Mouse (Mus musculus): ENCODE measurements at regions not wholly inside any gene's neighbourhood (a gene's known extent, or its start where the extent isn't known, plus 50 kb on each side); places are given as distances from the start of the nearest gene placed in this dataset.

DNA sequence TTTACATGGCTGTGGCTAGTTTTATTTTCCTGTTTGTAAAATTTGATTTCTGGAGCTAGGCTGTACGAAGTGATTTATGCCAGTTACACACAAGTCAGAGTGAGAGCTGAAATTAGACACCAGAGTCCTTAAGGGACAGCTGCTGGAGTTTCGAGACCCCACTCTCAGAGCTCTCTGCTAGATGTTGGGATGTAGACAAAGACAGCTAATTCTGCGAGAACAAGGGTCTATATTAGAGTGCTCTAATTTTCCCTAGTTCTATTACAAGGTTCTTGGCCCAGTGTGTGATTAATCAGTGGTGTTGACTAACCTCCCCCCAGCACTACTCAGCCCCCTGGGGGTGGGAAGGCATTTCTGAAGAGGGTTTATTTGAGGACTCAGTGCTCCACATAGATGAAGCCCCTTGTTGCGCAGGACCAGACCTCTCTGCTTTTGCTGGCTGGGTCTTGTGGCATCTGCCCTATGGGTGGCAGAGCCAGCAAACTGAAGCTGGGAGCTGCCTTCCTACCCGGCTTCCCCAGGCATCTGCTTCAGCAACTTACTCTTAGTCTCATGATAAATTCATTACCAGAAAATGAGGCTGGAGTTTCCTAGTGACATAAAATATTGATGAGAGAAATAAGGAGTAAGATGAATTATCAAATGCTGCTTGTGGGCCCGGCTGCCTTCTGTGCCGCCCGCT is 171.9 kb downstream of the Spata19 start:
- TF ChIP-seq CTCF (IDR thresholded peaks at IDR 0.05; ENCODE audit: low read depth, low read length) (no peak), EP300 (IDR thresholded peaks at IDR 0.05; ENCODE audit: insufficient read depth, low read depth, low read length) (no peak), POLR2A (IDR thresholded peaks at IDR 0.05; ENCODE audit: insufficient read depth, low read length) (no peak)
- Histone ChIP-seq H3K9me3 (replicated peaks; ENCODE audit: control insufficient read depth, insufficient read depth, low read length, poor library complexity, severe bottlenecking) (no peaks in the 10 kb centered on the region), H3K36me3 (ENCODE audit: control insufficient read depth, insufficient read depth, low read length, poor library complexity, severe bottlenecking) (no peaks in the 10 kb centered on the region), H3K9ac (ENCODE audit: low read depth, poor library complexity, severe bottlenecking) (no peak overlapping the region), H3K27ac (ENCODE audit: insufficient read depth, low read length) (no peak overlapping the region), H3K4me1 (ENCODE audit: control insufficient read depth, insufficient read depth, low read length) (no peaks in the 10 kb centered on the region), H3K4me3 (ENCODE audit: low read depth, low read length) (no peak overlapping the region), H3K27me3 (ENCODE audit: control insufficient read depth, insufficient read depth, low read length, poor library complexity, severe bottlenecking) (no peaks in the 10 kb centered on the region; the same call in 1 of the 2 replicates)

DNA sequence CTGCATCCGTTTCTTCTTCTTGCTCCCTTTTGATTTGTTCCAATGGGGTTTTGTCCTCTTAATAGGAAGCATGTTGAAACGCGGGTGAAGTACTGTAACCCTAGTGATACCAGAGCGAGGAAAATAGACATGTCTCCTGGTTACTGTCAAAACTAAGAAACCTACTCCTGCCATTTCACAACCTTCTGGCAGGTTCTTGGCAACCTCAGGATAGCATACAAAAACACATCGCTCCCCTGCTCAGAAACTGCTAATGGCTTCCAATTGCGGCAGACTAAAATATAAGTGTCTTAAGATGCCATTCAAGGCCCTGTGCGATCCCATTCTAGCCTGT is 172.4 kb downstream of the Spata19 start:
- TF ChIP-seq EP300 (IDR thresholded peaks at IDR 0.05; ENCODE audit: insufficient read depth, low read depth, low read length) (no peak), CTCF (IDR thresholded peaks at IDR 0.05; ENCODE audit: low read depth, low read length) (no peak), POLR2A (IDR thresholded peaks at IDR 0.05; ENCODE audit: insufficient read depth, low read length) (no peak)
- H3K4me3 ChIP-seq (ENCODE audit: low read depth, low read length): no peak overlapping the region
- no peaks in the 10 kb centered on the region for H3K4me1 ChIP-seq (ENCODE audit: control insufficient read depth, insufficient read depth, low read length)
- no peaks in the 10 kb centered on the region for H3K36me3 ChIP-seq (ENCODE audit: control insufficient read depth, insufficient read depth, low read length, poor library complexity, severe bottlenecking)
- H3K27me3 ChIP-seq (ENCODE audit: control insufficient read depth, insufficient read depth, low read length, poor library complexity, severe bottlenecking): no peaks in the 10 kb centered on the region; the same call in 1 of the 2 replicates
- no peaks in the 10 kb centered on the region for H3K9me3 ChIP-seq (replicated peaks; ENCODE audit: control insufficient read depth, insufficient read depth, low read length, poor library complexity, severe bottlenecking)
- H3K9ac ChIP-seq (ENCODE audit: low read depth, poor library complexity, severe bottlenecking): no peak overlapping the region
- no peak overlapping the region for H3K27ac ChIP-seq (ENCODE audit: insufficient read depth, low read length)

DNA sequence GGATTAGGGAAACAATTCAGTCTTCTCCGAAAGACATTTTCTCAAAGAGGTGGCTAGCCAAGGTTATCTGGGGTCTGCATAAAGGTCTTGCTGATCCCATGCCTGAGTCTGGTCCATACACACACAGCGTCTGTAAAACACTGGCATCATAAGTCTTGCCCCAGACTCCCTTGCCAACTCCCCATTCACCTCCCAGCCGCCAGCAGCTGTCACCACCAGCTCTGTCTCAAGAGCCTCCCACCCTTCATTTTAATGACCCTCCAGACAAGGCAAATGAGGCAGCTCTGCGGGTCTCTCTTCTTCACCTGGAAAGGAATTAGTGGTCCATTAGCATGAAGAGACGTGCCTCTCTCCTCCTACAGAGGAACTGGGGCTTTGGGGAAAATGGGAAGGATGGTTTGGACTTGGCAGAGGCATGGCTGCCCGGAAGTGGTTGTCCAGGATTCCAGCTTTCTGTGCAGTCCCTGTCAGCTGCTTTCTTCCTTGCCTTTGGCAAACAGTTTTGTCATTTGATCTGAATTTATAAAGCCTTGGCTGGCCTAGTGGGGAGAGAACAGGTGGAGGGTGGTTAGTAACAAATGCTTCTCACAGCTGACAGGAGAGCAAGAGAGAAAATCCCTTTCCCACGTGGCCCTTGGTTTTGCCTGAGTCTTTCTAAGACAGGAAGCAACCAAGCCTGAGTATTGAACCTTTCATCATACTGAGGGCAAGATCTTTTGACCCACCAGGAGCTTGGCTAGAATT is 173.3 kb upstream of the Opcml start:
- no peak overlapping the region for H3K9ac ChIP-seq (ENCODE audit: low read depth, poor library complexity, severe bottlenecking)
- no peaks in the 10 kb centered on the region for H3K4me1 ChIP-seq (ENCODE audit: control insufficient read depth, insufficient read depth, low read length)
- no peak for TF ChIP-seq CTCF (IDR thresholded peaks at IDR 0.05; ENCODE audit: low read depth, low read length)
- no peak for TF ChIP-seq EP300 (IDR thresholded peaks at IDR 0.05; ENCODE audit: insufficient read depth, low read depth, low read length)
- TF ChIP-seq POLR2A (IDR thresholded peaks at IDR 0.05; ENCODE audit: insufficient read depth, low read length): no peak
- H3K4me3 ChIP-seq (ENCODE audit: low read depth, low read length): no peak overlapping the region
- no peak overlapping the region for H3K27ac ChIP-seq (ENCODE audit: insufficient read depth, low read length)
- no peaks in the 10 kb centered on the region for H3K9me3 ChIP-seq (replicated peaks; ENCODE audit: control insufficient read depth, insufficient read depth, low read length, poor library complexity, severe bottlenecking)
- H3K27me3 ChIP-seq (ENCODE audit: control insufficient read depth, insufficient read depth, low read length, poor library complexity, severe bottlenecking): no peaks in the 10 kb centered on the region
- H3K36me3 ChIP-seq (ENCODE audit: control insufficient read depth, insufficient read depth, low read length, poor library complexity, severe bottlenecking): no peaks in the 10 kb centered on the region

DNA sequence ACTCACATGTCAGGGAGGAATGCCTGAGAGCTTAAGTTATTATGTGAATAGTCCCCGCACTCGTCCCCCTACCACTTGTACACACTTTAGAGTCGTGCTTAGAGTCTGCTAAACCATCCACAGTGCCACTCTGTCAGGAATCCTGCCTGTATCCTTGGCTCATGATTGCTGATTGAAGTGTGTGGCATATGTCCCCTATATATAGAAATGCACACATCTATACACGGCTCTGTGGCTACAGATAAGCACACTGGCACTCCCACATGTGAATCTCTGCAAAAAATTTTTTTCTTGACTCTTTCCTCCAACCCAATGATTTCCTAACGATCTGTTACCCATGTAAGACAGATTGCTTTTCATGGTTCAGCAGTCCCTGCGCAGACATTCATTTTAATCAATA is 155.7 kb upstream of the Opcml start:
- Histone ChIP-seq H3K27me3 (ENCODE audit: control insufficient read depth, insufficient read depth, low read length, poor library complexity, severe bottlenecking) (no peaks in the 10 kb centered on the region), H3K9ac (ENCODE audit: low read depth, poor library complexity, severe bottlenecking) (no peak overlapping the region), H3K4me3 (ENCODE audit: low read depth, low read length) (no peak overlapping the region), H3K36me3 (ENCODE audit: control insufficient read depth, insufficient read depth, low read length, poor library complexity, severe bottlenecking) (no peaks in the 10 kb centered on the region), H3K9me3 (replicated peaks; ENCODE audit: control insufficient read depth, insufficient read depth, low read length, poor library complexity, severe bottlenecking) (no peaks in the 10 kb centered on the region), H3K27ac (ENCODE audit: insufficient read depth, low read length) (no peak overlapping the region), H3K4me1 (ENCODE audit: control insufficient read depth, insufficient read depth, low read length) (no peaks in the 10 kb centered on the region)
- TF ChIP-seq CTCF (IDR thresholded peaks at IDR 0.05; ENCODE audit: low read depth, low read length) (no peak), POLR2A (IDR thresholded peaks at IDR 0.05; ENCODE audit: insufficient read depth, low read length) (no peak), EP300 (IDR thresholded peaks at IDR 0.05; ENCODE audit: insufficient read depth, low read depth, low read length) (no peak)

DNA sequence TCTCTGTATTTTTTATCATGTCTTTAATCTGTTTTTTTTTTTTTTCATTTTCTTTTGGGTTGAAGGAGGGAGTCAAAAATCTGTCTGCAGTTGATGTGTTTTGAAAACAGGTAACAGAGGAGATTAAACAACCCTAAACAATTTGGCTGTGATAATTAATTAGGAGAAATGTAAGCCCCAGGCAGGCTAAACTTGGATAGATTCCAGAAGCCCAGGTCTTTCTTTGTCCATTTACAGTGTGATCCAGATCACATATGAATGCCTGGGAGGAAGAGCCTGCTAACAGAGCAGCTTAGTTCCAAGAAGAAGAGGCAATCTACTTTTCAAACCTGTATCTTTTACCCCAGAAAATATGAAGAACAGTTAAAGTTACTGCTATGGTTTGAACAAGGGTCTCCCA is 150.0 kb upstream of the Opcml start:
- H3K9me3 ChIP-seq (replicated peaks; ENCODE audit: control insufficient read depth, insufficient read depth, low read length, poor library complexity, severe bottlenecking): no peaks in the 10 kb centered on the region
- no peak overlapping the region for H3K4me3 ChIP-seq (ENCODE audit: low read depth, low read length)
- H3K27ac ChIP-seq (ENCODE audit: insufficient read depth, low read length): no peak overlapping the region
- H3K27me3 ChIP-seq (ENCODE audit: control insufficient read depth, insufficient read depth, low read length, poor library complexity, severe bottlenecking): no peaks in the 10 kb centered on the region
- TF ChIP-seq CTCF (IDR thresholded peaks at IDR 0.05; ENCODE audit: low read depth, low read length) (no peak), POLR2A (IDR thresholded peaks at IDR 0.05; ENCODE audit: insufficient read depth, low read length) (no peak), EP300 (IDR thresholded peaks at IDR 0.05; ENCODE audit: insufficient read depth, low read depth, low read length) (no peak)
- H3K9ac ChIP-seq (ENCODE audit: low read depth, poor library complexity, severe bottlenecking): no peak overlapping the region
- no peaks in the 10 kb centered on the region for H3K36me3 ChIP-seq (ENCODE audit: control insufficient read depth, insufficient read depth, low read length, poor library complexity, severe bottlenecking)
- H3K4me1 ChIP-seq (ENCODE audit: control insufficient read depth, insufficient read depth, low read length): no peaks in the 10 kb centered on the region

DNA sequence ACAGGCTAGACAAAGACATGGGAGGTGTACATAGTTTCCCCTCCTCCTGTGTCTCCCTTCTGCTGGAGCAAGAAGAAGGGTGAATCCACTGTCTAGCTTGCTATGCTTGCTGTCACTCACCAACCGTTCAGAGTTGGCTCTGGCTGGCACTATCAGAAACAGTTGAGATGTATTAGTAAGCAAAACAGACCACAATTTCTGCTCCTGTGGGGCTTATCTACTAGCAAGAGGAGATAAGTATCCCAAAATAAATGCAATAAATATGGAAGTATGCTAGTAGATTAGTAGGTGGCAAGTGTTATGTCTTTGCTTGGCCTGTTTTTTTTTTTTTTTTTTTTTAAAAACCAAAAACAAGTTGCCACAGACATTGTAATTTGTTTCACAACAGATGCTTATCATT is 147.3 kb upstream of the Opcml start:
- Histone ChIP-seq H3K36me3 (ENCODE audit: control insufficient read depth, insufficient read depth, low read length, poor library complexity, severe bottlenecking) (no peaks in the 10 kb centered on the region), H3K4me1 (ENCODE audit: control insufficient read depth, insufficient read depth, low read length) (no peaks in the 10 kb centered on the region), H3K9me3 (replicated peaks; ENCODE audit: control insufficient read depth, insufficient read depth, low read length, poor library complexity, severe bottlenecking) (no peaks in the 10 kb centered on the region), H3K9ac (ENCODE audit: low read depth, poor library complexity, severe bottlenecking) (no peak overlapping the region), H3K4me3 (ENCODE audit: low read depth, low read length) (no peak overlapping the region), H3K27ac (ENCODE audit: insufficient read depth, low read length) (no peak overlapping the region), H3K27me3 (ENCODE audit: control insufficient read depth, insufficient read depth, low read length, poor library complexity, severe bottlenecking) (no peaks in the 10 kb centered on the region)
- TF ChIP-seq CTCF (IDR thresholded peaks at IDR 0.05; ENCODE audit: low read depth, low read length) (no peak), POLR2A (IDR thresholded peaks at IDR 0.05; ENCODE audit: insufficient read depth, low read length) (no peak), EP300 (IDR thresholded peaks at IDR 0.05; ENCODE audit: insufficient read depth, low read depth, low read length) (no peak)

Measured in ES-Bruce4 (cell line).